Mouse (Mus musculus) stomach, postnatal 0 days (tissue): Measurements from ENCODE around the gene Olfr1305.

Source experiments
- CTCF ChIP-seq: IDR thresholded peaks from 2 replicates; pipeline ENCODE4 v1.5.1; 2016; ENCODE audit warnings: antibody characterized with exemption, low read depth, mild to moderate bottlenecking, moderate library complexity
- EP300 ChIP-seq: optimal IDR thresholded peaks from 2 replicates; pipeline ENCODE3; 2016; ENCODE audit warnings: antibody characterized with exemption

DNA sequence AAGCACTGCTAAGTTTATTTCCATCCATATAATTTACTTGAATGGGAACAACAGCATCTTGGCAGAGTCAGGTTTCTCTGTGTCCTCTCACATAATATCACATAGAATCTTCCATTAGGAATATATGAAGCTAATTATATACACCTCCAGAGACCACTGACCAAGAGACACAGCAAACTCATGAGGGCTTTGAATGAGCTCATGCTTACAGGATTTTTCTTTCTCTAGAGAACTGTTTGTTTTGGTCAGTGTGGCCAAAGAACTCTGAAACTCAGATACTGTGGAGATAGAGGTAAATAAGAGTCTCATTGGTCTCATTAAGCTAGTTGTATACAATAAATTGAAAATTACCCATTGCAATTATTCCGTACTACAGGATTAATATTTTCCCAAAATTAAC, 39.2 kb upstream of the Olfr1305 start, which contains the start of gene Olfr1306:
- no peak for TF ChIP-seq CTCF
- no peak for TF ChIP-seq EP300
